Mouse (Mus musculus) kidney, adult 8-10 months (tissue): ENCODE results near the gene Bckdha.

ENCODE experiments used
- DNase-seq, 2 experiments: peaks; one replicate each; pipeline ENCODE4 v3.0.0; 2022

The Bckdha gene

GRCm38 (mm10) chr7:25658657-25659472 lies at the start of gene Bckdha, which contains the start of gene Exosc5:
Bckdha (minus strand) TSS chr7:25658981.
Exosc5 (plus strand) TSS chr7:25659164.
- peak; percentile 100 for DNase-seq

GRCm38 (mm10) chr7:25707581-25708292 lies 49.0 kb upstream of the Bckdha start:
- DNase-seq: peak; percentile 51 to 69

- DNase-seq: no peak
Observed at GRCm38 (mm10) chr7:25706578-25707170, 47.9 kb upstream of the Bckdha start.

GRCm38 (mm10) chr7:25705801-25706251 lies 47.0 kb upstream of the Bckdha start:
- DNase-seq: no peak

GRCm38 (mm10) chr7:25704716-25705364 lies 46.1 kb upstream of the Bckdha start:
- no peak for DNase-seq

- DNase-seq: no peak
Observed at GRCm38 (mm10) chr7:25703793-25704494, 45.2 kb upstream of the Bckdha start.

GRCm38 (mm10) chr7:25702350-25702749 lies 43.6 kb upstream of the Bckdha start:
- no peak for DNase-seq

GRCm38 (mm10) chr7:25700732-25701131 lies 42.0 kb upstream of the Bckdha start:
- no peak for DNase-seq

- no peak for DNase-seq
Observed at GRCm38 (mm10) chr7:25699851-25700250, 41.1 kb upstream of the Bckdha start.

- no peak for DNase-seq
Observed at GRCm38 (mm10) chr7:25694104-25694503, 35.3 kb upstream of the Bckdha start.

- no peak for DNase-seq
Observed at GRCm38 (mm10) chr7:25690051-25690450, 31.3 kb upstream of the Bckdha start.

GRCm38 (mm10) chr7:25689603-25690021 lies 30.8 kb upstream of the Bckdha start:
- no peak for DNase-seq

- peak; percentile 71 for DNase-seq
Observed at GRCm38 (mm10) chr7:25688810-25689586, 30.2 kb upstream of the Bckdha start.

GRCm38 (mm10) chr7:25687811-25688401 lies 29.1 kb upstream of the Bckdha start:
- no peak for DNase-seq

- DNase-seq: peak; percentile 56 to 69
Observed at GRCm38 (mm10) chr7:25686680-25687531, 28.1 kb upstream of the Bckdha start, which contains the start of gene Tgfb1. Tgfb1 (plus strand) TSS chr7:25687002.

GRCm38 (mm10) chr7:25685926-25686470 lies 27.2 kb upstream of the Bckdha start:
- no peak for DNase-seq

GRCm38 (mm10) chr7:25684659-25685058 lies 25.9 kb upstream of the Bckdha start:
- DNase-seq: no peak

- peak in 1 of 2 experiments; percentile 27 for DNase-seq
Observed at GRCm38 (mm10) chr7:25683474-25684180, 24.8 kb upstream of the Bckdha start.
